Mouse (Mus musculus) E14TG2a.4 (cell line): Measurements from ENCODE around the gene Pcyt2.
A peak's percentile ranks its signal among the peaks of the same experiment; 100 is the strongest.

Source experiments
- H3K27me3 ChIP-seq: 2 replicates; pipeline ENCODE4 v1.6.1; 2014; ENCODE audit warnings: low read length, control low read depth; ENCODE audit not compliant: insufficient read depth
- H3K36me3 ChIP-seq: 2 replicates; pipeline ENCODE4 v1.6.1; 2014; ENCODE audit warnings: low read length, control low read depth; ENCODE audit not compliant: insufficient read depth
- H3K4me1 ChIP-seq: replicated peaks from 2 replicates; pipeline ENCODE4 v1.6.1; 2014; ENCODE audit warnings: low read depth, low read length, control low read depth
- H3K4me3 ChIP-seq: replicated peaks from 2 replicates; pipeline ENCODE4 v1.5.1; 2014; ENCODE audit warnings: mild to moderate bottlenecking, low read length
- H3K9me3 ChIP-seq: 2 replicates; pipeline ENCODE4 v1.6.1; 2014; ENCODE audit warnings: low read length, control low read depth
- CTCF ChIP-seq: conservative IDR thresholded peaks from 2 replicates; pipeline ENCODE4 v1.5.1; 2014; ENCODE audit warnings: low read length
- NANOG ChIP-seq: IDR thresholded peaks from 2 replicates; pipeline ENCODE4 v1.6.1; 2014; ENCODE audit warnings: borderline replicate concordance, low read length, mixed read lengths
- POU5F1 ChIP-seq: IDR thresholded peaks from 2 replicates; pipeline ENCODE4 v1.6.1; 2014; ENCODE audit warnings: low read length, borderline replicate concordance

Gene Pcyt2

GRCm38 (mm10) chr11:120623961-120624679, 6.4 kb upstream of the Pcyt2 start:
- peaks cover 80% of the 10 kb centered on the region for H3K4me1 ChIP-seq
- H3K27me3 ChIP-seq, result no peaks in the 10 kb centered on the region
- TF ChIP-seq CTCF, result peak; percentile 45
- no peak for TF ChIP-seq POU5F1
- peak overlapping the region; percentile 98 for H3K4me3 ChIP-seq
- no peaks in the 10 kb centered on the region for H3K9me3 ChIP-seq
- H3K36me3 ChIP-seq, result peaks cover 81% of the 10 kb centered on the region

GRCm38 (mm10) chr11:120622805-120623204, 5.1 kb upstream of the Pcyt2 start:
- TF ChIP-seq NANOG (no peak), CTCF (no peak), POU5F1 (no peak)
- H3K4me3 ChIP-seq, result no peak overlapping the region
- peaks cover 79% of the 10 kb centered on the region for H3K36me3 ChIP-seq
- no peaks in the 10 kb centered on the region for H3K27me3 ChIP-seq
- H3K9me3 ChIP-seq, result no peaks in the 10 kb centered on the region
- peaks cover 79% of the 10 kb centered on the region for H3K4me1 ChIP-seq

DNA sequence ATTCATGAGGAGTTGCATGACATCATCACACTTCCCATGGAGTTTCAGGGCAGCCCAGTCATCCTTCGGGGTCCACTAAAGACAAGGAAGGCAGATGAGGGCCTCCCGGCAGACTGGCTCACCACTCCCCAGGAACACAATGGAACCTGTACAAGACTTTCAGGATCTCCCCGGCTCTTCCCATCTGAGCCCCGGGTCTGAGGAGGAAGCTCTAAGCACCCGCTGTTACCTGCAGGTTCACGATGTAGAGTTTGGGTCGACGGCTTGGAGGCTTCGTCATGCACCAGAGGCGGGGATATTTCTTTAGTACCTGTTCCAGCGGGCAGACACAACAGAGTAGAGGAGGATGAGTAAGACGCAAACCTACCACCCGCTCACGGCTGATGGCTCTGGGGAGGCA, 2.5 kb upstream of the Pcyt2 start:
- TF ChIP-seq CTCF (no peak), POU5F1 (no peak)

DNA sequence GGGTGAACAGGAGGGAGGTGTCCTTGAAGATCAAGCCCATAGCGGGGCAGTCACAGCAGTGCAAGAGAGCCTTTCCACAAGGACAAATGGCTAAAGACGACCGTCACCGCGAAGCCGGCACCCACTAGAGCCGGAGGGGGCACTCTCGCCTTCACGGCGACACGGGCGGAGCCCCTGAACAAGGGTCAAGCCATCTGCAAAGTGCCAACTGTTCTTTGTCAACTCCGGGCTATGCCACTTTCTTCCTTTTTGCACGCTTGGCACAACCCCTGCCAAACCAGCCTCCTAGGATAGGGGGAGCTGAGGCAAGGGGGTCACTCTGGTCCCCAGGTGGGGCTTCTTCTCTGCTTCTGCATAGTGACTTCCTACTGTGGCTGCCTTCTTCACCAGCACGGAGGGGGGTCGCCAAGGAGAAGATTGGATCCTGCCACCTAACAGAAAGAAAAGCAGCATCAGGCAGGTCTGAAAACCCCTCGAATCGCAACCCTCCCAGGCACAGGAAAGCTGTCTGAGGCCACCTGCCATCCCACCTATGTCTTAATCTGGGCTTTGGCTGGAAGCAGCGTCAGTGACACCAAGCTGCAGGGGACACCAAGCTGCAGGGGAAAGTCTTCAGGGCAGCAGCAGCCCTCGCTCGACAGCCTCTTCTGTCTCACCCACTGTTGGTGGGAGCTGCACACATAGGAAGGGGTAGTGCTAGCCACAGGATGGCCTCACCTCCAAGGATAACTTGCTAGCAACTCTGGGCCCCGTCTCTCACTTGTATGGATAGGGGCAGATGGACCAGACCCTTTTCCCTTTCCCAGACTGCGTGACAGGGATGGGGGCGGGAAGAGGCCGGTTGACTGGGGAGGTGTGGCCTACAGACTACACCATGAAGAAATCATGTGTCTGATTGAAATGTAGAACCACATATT, 1.1 kb upstream of the Pcyt2 start:
- TF ChIP-seq NANOG (no peak), POU5F1 (no peak), CTCF (no peak)
- Histone ChIP-seq H3K36me3 (peaks cover 78% of the 10 kb centered on the region), H3K27me3 (no peaks in the 10 kb centered on the region), H3K4me1 (peaks cover 80% of the 10 kb centered on the region), H3K9me3 (no peaks in the 10 kb centered on the region), H3K4me3 (peak overlapping the region; percentile 95)

More for the DNA sequence above, 2.5 kb upstream of the Pcyt2 start:
- no peaks in the 10 kb centered on the region for H3K27me3 ChIP-seq
- peak overlapping the region; percentile 39 for H3K4me3 ChIP-seq
- peaks cover 75% of the 10 kb centered on the region for H3K4me1 ChIP-seq
- H3K36me3 ChIP-seq, result peaks cover 66% of the 10 kb centered on the region
- H3K9me3 ChIP-seq, result no peaks in the 10 kb centered on the region

- TF ChIP-seq CTCF (no peak), NANOG (no peak), POU5F1 (no peak)
- no peaks in the 10 kb centered on the region for H3K27me3 ChIP-seq
- peak overlapping the region; percentile 95 for H3K4me3 ChIP-seq
- no peaks in the 10 kb centered on the region for H3K9me3 ChIP-seq
- peaks cover 82% of the 10 kb centered on the region for H3K36me3 ChIP-seq
- H3K4me1 ChIP-seq, result peaks cover 85% of the 10 kb centered on the region
These were observed 980 bp downstream of the Pcyt2 start for GRCm38 (mm10) chr11:120616617-120617294.

- H3K36me3 ChIP-seq, result peaks cover 82% of the 10 kb centered on the region
- no peaks in the 10 kb centered on the region for H3K27me3 ChIP-seq
- H3K9me3 ChIP-seq, result no peaks in the 10 kb centered on the region
- H3K4me3 ChIP-seq, result peak overlapping the region; percentile 17; the same call in 1 of the 2 replicates
- TF ChIP-seq NANOG (no peak), CTCF (no peak), POU5F1 (no peak)
- H3K4me1 ChIP-seq, result peaks cover 86% of the 10 kb centered on the region
These were observed 2.0 kb downstream of the Pcyt2 start for GRCm38 (mm10) chr11:120615606-120616203.

- Histone ChIP-seq H3K27me3 (no peaks in the 10 kb centered on the region), H3K4me1 (peaks cover 86% of the 10 kb centered on the region), H3K36me3 (peaks cover 82% of the 10 kb centered on the region), H3K4me3 (no peak overlapping the region; the same call in 1 of the 2 replicates), H3K9me3 (no peaks in the 10 kb centered on the region)
- no peak for TF ChIP-seq POU5F1
- TF ChIP-seq NANOG, result no peak
- TF ChIP-seq CTCF, result no peak
These were observed 2.6 kb downstream of the Pcyt2 start for GRCm38 (mm10) chr11:120615167-120615566.

DNA sequence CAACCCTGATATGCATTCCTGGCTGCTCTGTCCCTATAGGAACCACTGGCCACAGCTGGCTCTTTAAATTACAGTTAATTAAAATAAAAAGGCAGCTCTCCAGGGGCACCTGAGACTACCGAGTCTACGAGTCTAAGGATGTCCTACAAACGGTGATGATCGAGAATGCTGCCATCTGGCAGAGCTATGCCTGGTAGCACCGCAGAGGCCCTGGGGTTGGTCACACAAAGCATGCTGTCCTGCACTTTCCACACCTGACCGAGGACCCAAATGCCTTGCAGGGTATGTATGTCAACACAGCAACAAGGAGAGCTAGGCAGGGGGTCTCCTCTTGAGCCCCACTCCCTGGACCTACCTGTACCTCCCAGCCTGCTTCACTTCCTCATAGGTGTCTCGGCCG, 3.8 kb downstream of the Pcyt2 start:
- TF ChIP-seq NANOG (no peak), CTCF (no peak)
- no peaks in the 10 kb centered on the region for H3K9me3 ChIP-seq
- H3K27me3 ChIP-seq, result no peaks in the 10 kb centered on the region
- H3K36me3 ChIP-seq, result peaks cover 78% of the 10 kb centered on the region
- peaks cover 89% of the 10 kb centered on the region for H3K4me1 ChIP-seq
- H3K4me3 ChIP-seq, result no peak overlapping the region
